10 mouse cellular contexts compared by ENCODE assay signal in genomic region chr3:92907571-92907970, GRCm38 (mm10). TPM values are rescaled to one million over a fixed set of nuclear protein-coding genes. Genes with fewer than 3 reads are reported as not detected.
DNase-seq lines count a peak whose midpoint lies in the region; ATAC-seq and TF ChIP-seq lines count a peak whose summit lies in the region.
"Had no signal": no experiment of that assay in that cellular context is flagged by ENCODE, and none has a peak within 500 bp of the region (broad histone marks: within the 10 kb centered on the region; RNA-seq: fewer than 3 reads in every experiment).

No protein-coding gene starts in this region.

- no peak for TF ChIP-seq POLR2A in cerebellum, adult 2 months (IDR thresholded peaks at IDR 0.05; ENCODE audit: borderline replicate concordance, insufficient read depth, low read length)
- no peak for TF ChIP-seq POLR2A in liver, adult 2 months (IDR thresholded peaks at IDR 0.05; ENCODE audit: extremely low read depth, insufficient read depth, low read length)

- no peaks in the 10 kb centered on the region for H3K79me2 ChIP-seq in liver, adult 2 months (ENCODE audit: control insufficient read depth, insufficient read depth, low read length)

- H3K9me3 ChIP-seq in liver, embryonic 12.5 days (replicated peaks): no peaks in the 10 kb centered on the region
- H3K9me3 ChIP-seq: liver, embryonic 15.5 days had no signal

- H3K36me3 ChIP-seq in liver, adult 2 months (ENCODE audit: control insufficient read depth, insufficient read depth, low read length): no peaks in the 10 kb centered on the region
- H3K36me3 ChIP-seq in liver, embryonic 12.5 days: no peaks in the 10 kb centered on the region
- H3K36me3 ChIP-seq: liver, embryonic 15.5 days had no signal

- no peak for DNase-seq in cerebellum, adult 2 months
- DNase-seq in cerebellum, adult 9-10 months: no peak
- DNase-seq in liver, adult 2 months (ENCODE audit: extremely low read depth, low read depth, low spot score): peak; percentile 13
- peak; percentile 68 for DNase-seq in embryo, embryonic 10 days (ENCODE audit: low spot score)
- DNase-seq in mesoderm, embryonic 11.5 days (ENCODE audit: low read depth, low spot score): peak; percentile 54
- DNase-seq in gastrocnemius, adult 8-10 months (ENCODE audit: low spot score in 2 of 2): no peak
- DNase-seq in adrenal gland, postnatal 4 days (ENCODE audit: low spot score in 2 of 2): no peak

- no peak overlapping the region for H3K4me2 ChIP-seq in liver, embryonic 12.5 days
- H3K4me2 ChIP-seq: liver, embryonic 15.5 days had no signal

- H3K27me3 ChIP-seq in cerebellum, adult 2 months (ENCODE audit: control insufficient read depth, insufficient read depth, low read length): no peaks in the 10 kb centered on the region
- H3K27me3 ChIP-seq in liver, adult 2 months (ENCODE audit: control insufficient read depth, insufficient read depth, low read length): no peaks in the 10 kb centered on the region
- no peaks in the 10 kb centered on the region for H3K27me3 ChIP-seq in liver, embryonic 12.5 days (replicated peaks)
- H3K27me3 ChIP-seq: liver, embryonic 15.5 days had no signal

- H3K9ac ChIP-seq in liver, adult 2 months (ENCODE audit: low read depth, low read length): no peak overlapping the region
- no peak overlapping the region for H3K9ac ChIP-seq in liver, embryonic 12.5 days
- H3K9ac ChIP-seq: liver, embryonic 15.5 days had no signal

- H3K27ac ChIP-seq in cerebellum, adult 2 months (ENCODE audit: insufficient read depth, low read length): no peak overlapping the region
- H3K27ac ChIP-seq in liver, adult 2 months (replicated peaks; ENCODE audit: insufficient read depth, low read depth, low read length): no peak overlapping the region
- no peak overlapping the region for H3K27ac ChIP-seq in liver, embryonic 12.5 days
- H3K27ac ChIP-seq: liver, embryonic 15.5 days had no signal

- ATAC-seq in liver, embryonic 12.5 days: no peak

- H3K4me3 ChIP-seq in cerebellum, adult 2 months (replicated peaks; ENCODE audit: insufficient read depth, low read depth, low read length): no peak overlapping the region
- H3K4me3 ChIP-seq in liver, adult 2 months (ENCODE audit: insufficient read depth, low read depth, low read length): no peak overlapping the region
- H3K4me3 ChIP-seq in liver, embryonic 12.5 days: no peak overlapping the region
- H3K4me3 ChIP-seq: liver, embryonic 15.5 days had no signal

- WGBS in cerebellum, adult 2 months: 28% methylated on average over 4 of the region's 4 CpGs
- 21% methylated on average over 4 of the region's 4 CpGs for WGBS in liver, adult 2 months
- WGBS in liver, embryonic 12.5 days (ENCODE audit: insufficient replicate concordance): 17% methylated on average over 4 of the region's 4 CpGs

- 0 out of 2 replicates have a peak, but pooled peaks have one; percentile 21 for TF ChIP-seq CTCF in cerebellum, adult 2 months (IDR thresholded peaks at IDR 0.05; ENCODE audit: borderline replicate concordance, insufficient read depth, low read depth, low read length)
- peak; percentile 54; the same call in 1 of the 2 replicates for TF ChIP-seq CTCF in liver, adult 2 months (IDR thresholded peaks at IDR 0.05; ENCODE audit: low read depth, low read length)

- H3K4me1 ChIP-seq in cerebellum, adult 2 months (ENCODE audit: control insufficient read depth, insufficient read depth, low read length): no peaks in the 10 kb centered on the region
- no peaks in the 10 kb centered on the region for H3K4me1 ChIP-seq in liver, adult 2 months (ENCODE audit: control insufficient read depth, insufficient read depth, low read length)
- H3K4me1 ChIP-seq in liver, embryonic 12.5 days: no peaks in the 10 kb centered on the region
- H3K4me1 ChIP-seq: liver, embryonic 15.5 days had no signal

RNA-seq across cellular contexts. Expression of gene Lce3a, which starts 18.5 kb away (rescaled TPM):
- polyA plus RNA-seq in cerebellum, adult 2 months (2012; rRNA removed): not detected in 2 replicates
- total RNA-seq in liver, adult 2 months (2014; rRNA removed): not detected in 2 replicates
- polyA plus RNA-seq in liver, adult 2 months (2012; rRNA removed): not detected in 2 replicates
- not detected in 2 replicates for polyA plus RNA-seq in liver, embryonic 12.5 days (2016; fragmentation: Nextera tagmentation; extraction: Ambion mirVana)
- not detected for total RNA-seq in gastrocnemius, adult 8-10 months (2022)
- total RNA-seq in adrenal gland, postnatal 4 days (2021): not detected
- polyA plus RNA-seq: frontal cortex, adult 2 months; liver, embryonic 15.5 days had no signal

RNA-seq across cellular contexts. Expression of gene Lce3b, which starts 25.2 kb away (rescaled TPM):
- not detected in 2 replicates for polyA plus RNA-seq in cerebellum, adult 2 months (2012; rRNA removed)
- not detected in 2 replicates for total RNA-seq in liver, adult 2 months (2014; rRNA removed)
- not detected in 2 replicates for polyA plus RNA-seq in liver, adult 2 months (2012; rRNA removed)
- polyA plus RNA-seq in liver, embryonic 12.5 days (2016; fragmentation: Nextera tagmentation; extraction: Ambion mirVana): not detected in 2 replicates
- total RNA-seq in gastrocnemius, adult 8-10 months (2022): not detected
- not detected for total RNA-seq in adrenal gland, postnatal 4 days (2021)
- polyA plus RNA-seq: frontal cortex, adult 2 months; liver, embryonic 15.5 days had no signal

RNA-seq across cellular contexts. Expression of gene Lce3c, which starts 36.7 kb away (rescaled TPM):
- polyA plus RNA-seq in cerebellum, adult 2 months (2012; rRNA removed): not detected in 2 replicates
- total RNA-seq in liver, adult 2 months (2014; rRNA removed): not detected in 2 replicates
- not detected in 2 replicates for polyA plus RNA-seq in liver, adult 2 months (2012; rRNA removed)
- polyA plus RNA-seq in liver, embryonic 12.5 days (2016; fragmentation: Nextera tagmentation; extraction: Ambion mirVana): not detected in 2 replicates
- total RNA-seq in gastrocnemius, adult 8-10 months (2022): not detected
- not detected for total RNA-seq in adrenal gland, postnatal 4 days (2021)
- polyA plus RNA-seq: frontal cortex, adult 2 months; liver, embryonic 15.5 days had no signal

RNA-seq across cellular contexts. Expression of gene 2310050C09Rik, which starts 37.6 kb away (rescaled TPM):
- not detected in 2 replicates for polyA plus RNA-seq in cerebellum, adult 2 months (2012; rRNA removed)
- total RNA-seq in liver, adult 2 months (2014; rRNA removed): not detected in 2 replicates
- polyA plus RNA-seq in liver, adult 2 months (2012; rRNA removed): not detected in 2 replicates
- polyA plus RNA-seq in liver, embryonic 12.5 days (2016; fragmentation: Nextera tagmentation; extraction: Ambion mirVana): not detected in 2 replicates
- not detected for total RNA-seq in gastrocnemius, adult 8-10 months (2022)
- not detected for total RNA-seq in adrenal gland, postnatal 4 days (2021)
- polyA plus RNA-seq: frontal cortex, adult 2 months; liver, embryonic 15.5 days had no signal

RNA-seq across cellular contexts. Expression of gene Lce3d, which starts 49.6 kb away (rescaled TPM):
- polyA plus RNA-seq in cerebellum, adult 2 months (2012; rRNA removed): not detected in 2 replicates
- total RNA-seq in liver, adult 2 months (2014; rRNA removed): not detected in 2 replicates
- not detected in 2 replicates for polyA plus RNA-seq in liver, adult 2 months (2012; rRNA removed)
- polyA plus RNA-seq in liver, embryonic 12.5 days (2016; fragmentation: Nextera tagmentation; extraction: Ambion mirVana): not detected in 2 replicates
- not detected for total RNA-seq in gastrocnemius, adult 8-10 months (2022)
- not detected for total RNA-seq in adrenal gland, postnatal 4 days (2021)
- polyA plus RNA-seq: frontal cortex, adult 2 months; liver, embryonic 15.5 days had no signal

Comparison
In these comparisons a context has a peak if more than half of its experiments do, and no peak if none do; other contexts are left out.
1. DNase-seq: peak in liver, adult 2 months (single experiment), embryo, embryonic 10 days (single experiment) and mesoderm, embryonic 11.5 days (single experiment); none in cerebellum, adult 2 months (0 of 2), cerebellum, adult 9-10 months (single experiment), gastrocnemius, adult 8-10 months (0 of 2) and adrenal gland, postnatal 4 days (0 of 2).